Mouse (Mus musculus) neural tube, embryonic 10.5 days (tissue): Measurements from ENCODE around the gene Pnrc1.

Experiments
- DNase-seq: peaks from one replicate; pipeline ENCODE4 v3.0.0-alpha.2; 2017; ENCODE audit warnings: low spot score; ENCODE audit errors: extremely low spot score

Gene Pnrc1

DNA sequence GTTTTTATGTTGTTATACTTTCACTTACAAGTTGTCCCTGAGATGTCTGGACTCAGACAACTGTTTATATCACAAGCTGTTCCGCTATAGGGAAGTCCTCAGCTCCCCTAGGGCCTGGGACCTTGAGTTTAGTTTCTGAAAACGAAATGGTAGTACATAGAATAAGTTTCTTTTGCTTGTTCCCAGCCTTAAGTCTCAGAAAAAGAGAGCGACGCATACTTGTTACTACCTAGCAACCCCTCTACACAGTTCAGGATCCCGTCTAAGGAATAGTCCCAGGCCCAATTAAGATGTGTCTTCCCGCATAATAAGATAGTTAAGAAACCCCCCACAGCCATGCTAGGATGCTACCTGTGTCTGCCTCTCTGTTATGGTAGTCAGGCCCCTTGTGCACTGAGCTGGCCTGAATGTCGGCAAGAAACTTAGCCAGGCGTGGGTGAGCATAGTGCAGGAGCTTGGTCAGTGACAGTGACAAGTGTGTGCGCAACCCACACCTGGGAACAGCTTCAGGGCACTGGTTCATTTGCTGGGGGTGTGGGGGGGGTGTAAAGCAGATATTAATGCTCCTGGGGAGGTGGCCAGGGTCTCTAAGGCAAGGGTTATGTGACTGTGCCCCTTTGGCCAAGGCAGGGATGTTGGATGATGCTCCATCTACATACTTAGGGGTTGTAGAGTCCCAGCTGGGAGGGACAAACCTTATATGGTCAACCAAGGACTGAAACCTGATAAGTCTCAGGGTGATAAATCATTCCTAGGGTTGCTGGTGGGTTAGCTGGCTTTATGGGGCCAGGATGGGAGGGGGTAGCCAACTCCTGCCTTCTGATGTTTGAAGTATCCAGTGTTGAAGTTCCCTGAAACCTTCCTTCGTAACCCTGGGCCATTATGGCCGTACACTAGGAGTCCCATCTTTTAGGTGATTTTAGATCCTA, 19.3 kb downstream of the Pnrc1 start:
- no peak for DNase-seq

DNA sequence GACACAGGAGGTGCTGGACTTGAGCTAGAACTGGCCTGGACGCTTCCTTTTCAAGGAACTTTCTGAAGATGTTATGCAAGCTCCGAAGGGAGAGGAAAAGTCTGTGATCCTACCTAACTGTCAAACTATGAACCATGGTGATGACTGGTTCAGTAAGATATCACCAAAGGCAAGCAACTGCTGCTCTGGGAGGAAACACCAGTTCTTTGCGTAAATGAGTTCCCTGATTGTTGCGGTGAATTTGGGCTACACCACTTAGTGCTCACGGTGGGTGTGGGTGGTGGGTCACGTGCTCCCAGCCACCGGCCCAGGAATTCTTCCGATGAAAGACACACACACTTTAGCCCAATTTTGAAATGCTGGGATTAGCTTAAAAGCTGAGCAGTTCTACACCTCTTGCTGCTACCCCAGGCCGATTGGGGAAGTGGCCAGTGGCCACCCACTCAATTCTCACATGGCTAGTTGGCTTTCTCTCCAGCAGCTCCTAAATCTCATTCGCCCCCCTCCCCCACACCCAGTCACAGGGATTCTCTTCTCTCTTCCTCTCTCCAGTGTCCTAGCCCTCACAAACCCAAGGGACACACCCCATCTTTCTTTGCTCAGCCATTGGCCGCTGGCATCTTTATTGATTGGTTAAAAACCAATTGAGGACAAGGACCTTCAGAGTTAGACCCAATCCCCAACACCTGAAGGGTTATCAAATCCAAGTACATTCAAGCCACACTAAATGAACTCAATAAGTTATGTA, 24.8 kb downstream of the Pnrc1 start:
- DNase-seq: no peak

DNA sequence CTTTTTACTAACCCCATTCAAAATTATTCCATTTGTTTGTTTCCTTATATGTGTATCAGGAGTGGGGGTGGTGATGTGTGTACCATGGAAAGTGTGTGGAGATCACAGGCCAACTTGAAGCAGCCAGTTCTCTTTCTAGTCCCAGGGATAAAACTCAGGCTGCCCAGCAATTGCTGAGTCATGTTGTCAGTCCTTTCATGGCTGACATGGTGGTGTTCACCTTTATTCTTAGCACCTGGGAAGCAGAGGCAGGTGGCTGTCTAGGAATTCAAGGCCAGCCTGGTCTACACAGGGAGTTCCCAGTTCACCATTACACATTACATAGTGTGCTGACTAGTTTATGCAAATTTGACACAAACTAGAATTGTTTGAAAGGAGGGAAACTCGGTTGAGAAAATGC, 27.1 kb downstream of the Pnrc1 start:
- no peak for DNase-seq

DNA sequence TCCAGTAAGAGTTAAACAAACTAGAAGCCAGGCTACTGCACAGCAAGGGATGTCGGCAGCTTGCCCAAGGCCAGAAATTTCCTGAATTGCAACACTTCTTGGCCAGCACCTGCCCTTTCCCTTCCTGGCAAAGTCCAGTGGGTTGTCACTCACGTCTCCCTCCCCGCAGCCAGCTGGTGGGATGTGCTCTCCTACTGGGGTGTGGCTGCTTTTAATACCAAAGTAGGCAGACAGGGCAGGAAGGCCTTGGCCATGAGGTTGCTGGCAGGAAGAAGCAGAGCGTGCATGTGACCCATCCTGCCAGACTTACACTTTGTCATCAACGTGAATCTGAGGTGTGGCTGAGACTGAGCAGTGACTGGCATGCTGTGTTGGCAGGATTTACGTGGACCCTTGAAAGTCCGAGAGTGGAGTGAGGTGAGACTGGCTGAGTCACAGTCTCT, 28.6 kb downstream of the Pnrc1 start:
- no peak for DNase-seq

DNA sequence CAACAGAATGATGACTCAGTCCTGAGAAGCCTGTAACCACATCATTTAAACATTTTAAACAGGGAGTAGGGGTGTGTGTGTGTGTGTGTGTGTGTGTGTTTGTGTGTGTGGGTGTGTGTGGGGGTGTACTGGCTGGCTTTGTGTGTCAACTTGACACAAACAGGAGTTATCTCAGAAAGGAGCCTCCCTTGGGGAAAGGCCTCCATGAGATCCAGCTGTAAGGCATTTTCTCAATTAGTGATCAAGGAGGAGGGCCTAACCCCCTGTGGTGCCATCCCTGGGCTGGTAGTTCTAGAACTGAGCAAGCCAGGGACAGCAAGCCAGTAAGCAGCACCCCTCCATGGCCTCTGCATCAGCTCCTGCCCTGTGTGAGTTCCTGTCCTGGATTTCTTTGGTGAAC, 29.7 kb downstream of the Pnrc1 start:
- no peak for DNase-seq

DNA sequence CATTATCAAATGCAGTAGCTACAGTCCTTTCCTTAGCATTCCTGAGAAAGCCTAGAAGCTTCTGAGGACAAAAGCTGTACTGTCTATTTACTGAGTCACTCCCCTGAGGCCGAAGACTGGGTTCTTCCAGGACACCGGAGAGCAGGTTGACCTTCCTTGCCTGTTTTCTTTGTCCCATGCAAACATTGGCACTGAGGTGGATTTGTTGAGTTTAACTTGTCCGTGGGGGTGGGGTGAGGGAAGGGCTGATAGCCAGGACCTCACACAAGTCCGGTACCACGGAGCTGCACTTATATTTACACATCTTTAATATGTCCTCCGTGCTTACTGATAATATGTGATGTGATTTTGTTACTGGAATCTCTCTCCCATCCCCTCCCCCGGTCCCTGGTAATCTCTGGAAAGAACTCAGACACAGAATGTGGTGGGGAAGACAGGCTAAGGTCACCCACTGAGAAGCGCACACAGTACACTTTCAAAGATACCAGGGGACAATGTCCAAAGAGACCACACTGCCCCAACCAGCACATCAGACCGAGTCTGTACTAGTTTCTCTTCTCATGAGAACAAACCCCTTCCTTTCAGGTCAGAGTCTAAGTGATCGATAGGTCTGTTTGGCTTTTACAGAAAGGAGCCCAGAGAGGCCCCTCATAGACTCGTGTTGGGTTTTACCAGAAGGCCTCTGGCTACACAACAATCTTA, 32.5 kb downstream of the Pnrc1 start:
- no peak for DNase-seq

DNA sequence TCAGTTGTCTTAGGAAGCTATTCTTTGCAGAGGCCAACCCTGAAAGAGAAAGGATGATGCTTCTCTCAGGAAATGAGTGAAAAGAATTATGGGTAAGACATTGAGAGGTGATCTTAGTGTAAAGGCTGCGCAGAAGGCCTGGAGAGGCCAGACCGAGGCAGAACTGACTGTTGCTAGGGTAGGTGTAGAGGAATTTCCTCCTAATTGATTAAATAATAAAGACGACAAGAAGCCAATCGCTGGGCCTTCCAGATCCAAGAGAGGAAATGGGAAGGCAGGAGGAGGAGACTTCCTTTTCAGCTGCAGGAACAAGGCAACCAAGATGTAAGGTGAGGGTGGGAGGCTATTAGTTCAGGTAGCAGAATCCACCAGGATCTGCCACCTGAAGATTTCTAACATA, 35.3 kb downstream of the Pnrc1 start:
- DNase-seq: no peak

DNA sequence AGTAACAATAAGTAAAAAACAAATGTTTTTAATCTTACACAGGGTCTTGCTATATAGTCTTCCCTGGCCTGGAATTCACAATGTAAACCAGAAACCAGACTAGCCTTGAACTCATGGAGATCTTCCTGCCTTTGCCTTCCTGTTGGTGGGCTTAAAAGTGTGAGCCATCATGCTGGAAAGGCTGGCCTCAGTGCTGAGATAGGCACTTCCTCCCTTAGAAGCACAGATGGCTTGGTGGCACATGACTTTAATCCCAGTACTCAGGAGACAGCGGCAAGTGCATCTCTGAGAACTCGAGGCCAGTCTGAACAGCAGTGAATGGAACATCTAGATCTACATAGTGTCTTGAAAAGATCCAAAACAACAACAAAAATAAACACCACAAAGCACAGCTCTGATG, 39.1 kb downstream of the Pnrc1 start:
- DNase-seq: no peak

DNA sequence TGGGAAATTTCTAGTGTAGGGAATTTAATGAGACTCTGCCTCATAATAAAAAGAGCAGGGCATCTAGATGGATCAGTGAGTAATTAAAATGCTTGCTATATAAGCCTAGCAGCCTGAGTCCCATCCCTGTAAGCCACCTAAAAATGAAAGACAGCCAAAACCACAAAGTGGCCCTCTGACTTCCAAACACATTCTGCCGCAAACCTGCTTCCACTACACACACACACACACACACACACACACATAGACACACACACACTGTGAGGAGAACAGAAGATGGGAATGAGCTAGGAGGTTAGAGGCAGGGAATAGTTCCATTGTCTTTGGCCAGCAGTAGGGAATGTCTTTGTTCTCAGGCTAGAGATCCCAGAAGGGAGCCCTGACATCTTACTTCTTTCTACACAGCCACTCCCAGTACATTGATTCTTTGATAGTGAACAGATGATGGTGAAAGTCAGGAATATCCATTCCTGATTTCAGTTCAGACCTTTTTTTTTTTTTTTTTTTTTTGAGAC, 40.2 kb downstream of the Pnrc1 start:
- no peak for DNase-seq

DNA sequence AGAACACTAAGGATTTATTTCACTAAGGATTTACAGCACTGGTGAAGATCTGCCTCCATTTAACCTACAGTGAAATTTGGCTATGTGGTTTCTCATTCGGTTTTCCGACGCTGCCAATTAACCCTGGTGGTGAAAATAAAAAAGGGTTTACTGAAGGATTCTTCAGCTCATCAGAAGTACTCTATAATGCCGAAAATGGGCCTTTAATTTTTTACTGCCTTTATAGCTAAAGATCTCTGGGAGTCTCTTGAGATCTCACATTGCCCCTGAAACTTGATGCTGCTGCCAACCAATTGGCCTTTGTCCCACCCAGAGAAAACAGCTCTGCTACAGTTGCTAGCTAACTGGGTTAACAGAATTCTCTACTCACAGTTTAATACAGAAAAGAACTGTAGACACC, 41.0 kb downstream of the Pnrc1 start:
- DNase-seq: no peak

DNA sequence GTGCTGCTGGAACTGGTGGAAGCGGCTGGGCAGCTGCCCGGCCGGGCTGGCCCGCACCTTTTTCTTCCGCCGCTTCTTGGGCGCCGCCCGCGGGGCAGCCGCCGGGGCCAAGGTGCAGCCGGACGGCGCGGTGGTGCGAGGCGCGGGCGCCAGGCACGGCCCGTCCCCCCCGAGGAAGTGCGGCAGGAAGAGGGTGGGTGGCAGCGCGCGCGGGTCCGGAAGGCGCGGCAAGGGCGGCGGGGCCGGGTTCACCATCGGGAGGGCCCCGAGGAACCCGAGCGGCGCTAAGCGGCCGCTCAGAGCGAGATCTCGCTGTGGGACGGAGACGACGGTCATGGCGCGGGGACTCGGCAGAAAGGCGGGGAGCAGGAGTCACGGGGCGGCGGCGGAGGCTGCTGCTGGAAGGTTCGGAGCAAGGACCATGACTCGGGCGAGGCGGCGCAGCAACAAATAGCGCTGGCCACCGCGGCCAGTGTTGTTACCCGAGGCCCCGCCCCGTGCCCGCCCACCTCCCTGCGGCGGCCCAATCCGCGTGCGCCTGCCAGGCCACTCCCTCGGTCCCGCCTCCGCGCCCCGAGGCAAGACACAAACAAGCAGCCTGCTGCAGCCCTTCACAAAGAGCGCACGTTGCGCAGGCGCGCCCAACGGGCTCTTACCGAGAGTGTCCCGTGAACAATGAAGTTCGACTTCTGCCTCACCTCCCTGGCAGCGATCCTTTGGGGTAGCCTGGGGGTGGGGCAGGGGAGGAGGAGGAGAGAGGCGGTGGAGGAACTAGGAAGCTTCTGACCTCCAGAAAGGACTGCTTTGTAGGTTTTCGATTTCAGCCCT, 41.7 kb downstream of the Pnrc1 start:
- peak; percentile 100 for DNase-seq

DNA sequence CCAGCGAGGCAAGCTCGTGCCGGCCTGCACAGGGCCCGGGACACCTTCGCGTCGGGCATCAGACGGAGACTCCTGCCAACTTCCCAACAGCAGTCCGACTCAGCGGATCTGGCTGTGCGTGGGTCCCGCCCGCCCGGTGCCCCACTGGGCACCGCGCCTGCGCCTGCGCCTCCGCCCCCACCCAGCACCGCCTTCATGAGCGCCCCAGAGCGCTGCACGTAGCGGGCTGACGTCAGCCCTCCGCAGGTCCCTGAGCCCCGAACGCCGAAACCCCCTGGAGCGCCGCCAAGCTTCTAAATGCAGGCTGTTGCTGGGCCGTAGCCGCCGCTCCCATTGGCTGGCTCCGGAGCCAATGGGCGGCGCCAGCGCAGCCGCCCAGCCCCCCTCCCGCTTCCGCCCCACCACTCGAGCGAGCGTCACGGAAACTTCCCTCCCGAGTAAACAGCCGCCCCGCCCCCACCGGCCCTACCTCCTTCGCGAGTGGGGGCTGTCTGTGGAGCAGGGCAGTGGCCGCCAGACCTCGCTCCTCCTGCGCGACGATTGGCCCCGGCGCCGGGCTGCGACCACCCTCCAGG, 42.4 kb downstream of the Pnrc1 start:
- DNase-seq: peak; percentile 94

DNA sequence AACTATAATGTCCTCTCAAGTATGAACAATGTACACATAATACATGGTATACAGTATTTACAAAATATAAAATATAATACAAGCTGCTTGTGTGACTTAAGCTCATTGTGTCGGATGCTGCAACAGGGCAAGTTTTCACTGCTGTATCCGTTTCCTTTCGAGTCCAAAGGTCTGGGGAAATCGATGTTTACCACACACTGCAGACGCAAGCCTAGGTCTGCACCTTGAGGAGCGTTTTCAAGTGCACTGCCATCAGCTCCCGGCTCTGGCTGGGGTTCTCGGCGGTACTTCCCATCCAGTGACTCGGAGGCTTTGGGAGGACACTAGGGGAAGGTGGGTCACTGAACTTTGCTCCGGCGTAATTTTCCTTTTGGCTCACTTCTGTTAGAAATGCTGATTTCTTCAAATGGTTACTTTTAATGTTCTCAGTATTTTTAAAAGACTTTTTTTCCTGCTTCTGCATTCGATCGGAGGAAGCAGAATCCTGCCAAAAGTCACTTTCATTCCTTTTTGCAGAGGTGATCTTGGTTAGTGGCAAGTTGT, 44.0 kb downstream of the Pnrc1 start:
- no peak for DNase-seq

DNA sequence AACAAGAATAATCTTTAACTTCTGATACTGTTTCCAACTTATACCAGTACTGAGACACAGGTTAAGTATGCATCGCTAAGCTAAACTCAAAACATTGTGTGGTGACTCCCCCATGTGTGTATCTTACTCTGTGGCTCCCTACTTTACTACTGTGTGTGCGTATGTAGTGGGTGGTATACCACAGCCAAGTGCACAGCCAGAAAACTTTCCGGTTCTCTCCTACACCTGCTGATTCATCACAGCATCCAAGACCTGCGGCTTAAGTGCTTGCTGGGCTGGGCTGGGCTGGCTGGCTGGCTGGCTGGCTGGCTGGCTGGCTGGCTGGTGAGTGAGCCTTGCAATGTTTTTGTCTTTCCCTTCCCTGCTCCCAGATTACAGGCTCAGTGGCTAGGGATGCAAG, 46.0 kb downstream of the Pnrc1 start:
- no peak for DNase-seq

DNA sequence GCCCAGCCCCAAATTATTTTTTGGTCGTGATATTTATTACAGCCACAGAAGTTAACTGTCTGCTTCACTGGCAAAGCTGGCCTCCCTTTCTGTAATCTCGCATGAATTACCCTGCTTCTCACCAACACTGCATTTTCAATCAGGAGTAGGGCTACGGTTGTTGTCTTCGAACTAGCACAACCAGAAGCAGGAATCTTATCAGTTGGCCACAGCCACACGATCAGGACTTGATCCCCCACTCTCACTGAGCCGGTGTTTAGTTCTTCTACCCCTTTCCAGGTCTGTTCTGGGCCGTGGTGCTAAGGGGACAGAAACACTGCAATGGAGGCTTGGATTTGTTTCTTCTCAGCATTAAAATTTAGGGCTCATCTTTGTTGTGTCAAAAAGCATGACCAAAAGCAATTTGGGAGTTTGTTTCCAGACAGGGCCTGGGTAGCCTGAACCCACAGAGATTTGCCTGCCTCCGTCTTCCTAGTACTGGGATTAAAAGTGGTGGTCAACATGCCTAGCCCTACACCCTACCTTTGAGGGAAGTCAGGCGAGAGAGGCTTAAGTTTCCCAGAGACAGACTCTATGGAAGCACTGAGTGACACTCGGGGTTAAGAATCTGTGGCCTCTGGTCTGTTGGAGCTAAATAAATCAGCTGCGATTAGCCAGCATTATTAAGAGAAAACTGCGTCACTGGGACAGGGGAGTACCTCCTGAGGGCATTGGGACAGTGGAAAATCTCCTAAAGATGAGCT, 46.8 kb downstream of the Pnrc1 start:
- no peak for DNase-seq

DNA sequence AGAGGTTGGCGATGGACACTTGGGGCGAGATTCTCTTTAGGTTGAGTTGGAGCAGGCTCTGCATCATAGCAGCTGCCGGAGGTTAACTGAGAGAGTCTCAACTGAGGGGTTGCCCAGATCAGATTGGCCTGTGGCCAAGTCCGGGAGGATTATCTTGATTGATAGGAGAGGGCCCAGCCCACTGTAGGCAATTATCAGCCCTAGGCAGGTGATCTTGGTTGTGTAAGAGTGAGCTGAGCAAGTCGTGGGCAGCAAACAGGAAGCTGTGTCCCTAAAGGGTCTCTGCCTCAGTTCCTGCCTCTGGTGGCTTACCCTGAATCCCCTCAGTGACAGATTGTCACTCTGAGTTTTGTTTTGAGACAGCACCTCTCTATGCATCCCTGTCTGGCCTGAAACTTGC, 47.4 kb downstream of the Pnrc1 start:
- DNase-seq: no peak

DNA sequence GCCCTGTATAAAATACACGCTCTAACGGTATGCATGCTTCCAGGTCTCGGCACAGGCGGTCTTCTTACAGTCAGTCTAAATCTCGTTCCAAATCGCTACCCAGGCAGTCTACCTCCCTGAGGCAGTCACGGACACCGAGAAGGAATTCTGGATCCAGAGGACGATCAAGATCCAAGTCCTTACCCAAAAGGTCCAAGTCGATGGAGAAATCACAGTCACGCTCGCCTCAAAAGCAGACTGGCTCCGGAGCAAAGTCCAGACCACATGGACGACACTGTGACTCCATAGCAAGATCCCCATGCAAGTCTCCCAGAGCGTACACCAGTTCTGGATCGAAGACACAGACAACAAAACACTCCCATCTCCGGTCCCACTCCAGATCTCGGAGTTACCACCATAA, 59.1 kb downstream of the Pnrc1 start:
- DNase-seq: no peak

DNA sequence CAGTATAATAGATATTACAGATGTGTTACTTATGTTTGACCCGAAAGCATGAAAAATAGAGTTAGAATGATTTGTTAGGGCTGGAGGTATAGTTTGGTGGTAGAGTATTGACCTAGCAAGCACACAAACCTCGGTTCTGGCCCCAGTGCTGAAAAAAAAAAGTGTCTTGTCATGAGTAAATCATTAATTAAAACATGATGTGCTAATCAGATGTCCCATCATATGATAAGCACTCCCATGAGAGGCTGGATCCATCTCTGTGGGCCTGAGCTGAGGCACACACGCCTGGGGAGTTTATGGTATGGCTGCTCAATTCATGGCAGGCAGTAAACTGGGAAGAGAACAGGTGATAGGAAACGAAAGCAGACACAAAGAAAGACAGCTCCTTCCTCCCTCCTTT, 60.3 kb downstream of the Pnrc1 start:
- no peak for DNase-seq

DNA sequence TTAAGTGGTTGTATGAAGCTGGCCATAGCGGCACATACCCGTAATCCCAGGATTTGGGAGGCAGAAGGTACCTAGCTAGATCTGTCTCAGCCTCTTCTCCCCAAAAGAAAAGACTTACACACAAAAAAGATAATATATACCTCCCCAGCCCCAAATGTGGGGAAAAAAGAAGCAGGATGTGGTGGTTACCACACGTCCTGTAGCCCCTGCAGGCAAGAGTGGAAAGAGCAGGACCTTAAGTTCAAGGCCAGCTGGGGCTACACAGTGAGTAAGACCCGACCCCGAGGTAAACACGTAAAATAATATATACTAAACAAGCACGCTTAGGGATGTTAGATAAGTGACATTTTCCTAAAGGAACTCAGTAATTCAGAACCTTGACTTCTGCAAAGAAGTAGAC, 62.8 kb downstream of the Pnrc1 start:
- no peak for DNase-seq
